Mouse (Mus musculus) right cerebral cortex, adult 2 months (tissue): ENCODE data around the gene Ube2g1.

Experiments used
- DNase-seq, 2 experiments: peaks; one replicate each; pipeline ENCODE4 v3.0.0; 2021 to 2022; ENCODE audit warnings: low spot score in 2 of 2

The Ube2g1 gene

GRCm38 (mm10) chr11:72606694-72607407 lies at the start of gene Ube2g1:
Gene Ube2g1, plus strand, starts transcription at chr11:72607283.
- DNase-seq: peak; percentile 94 to 96

- no peak for DNase-seq
Measured at GRCm38 (mm10) chr11:72558155-72558554, 48.9 kb upstream of the Ube2g1 start.

GRCm38 (mm10) chr11:72560661-72561060 lies 46.4 kb upstream of the Ube2g1 start:
- no peak for DNase-seq

GRCm38 (mm10) chr11:72564232-72564807 lies 42.8 kb upstream of the Ube2g1 start:
- peak; percentile 46 to 62 for DNase-seq

- no peak for DNase-seq
Measured at GRCm38 (mm10) chr11:72566304-72566703, 40.8 kb upstream of the Ube2g1 start.

- DNase-seq: peak; percentile 80 to 83
Measured at GRCm38 (mm10) chr11:72566816-72567338, 40.2 kb upstream of the Ube2g1 start.

GRCm38 (mm10) chr11:72569051-72569450 lies 38.0 kb upstream of the Ube2g1 start:
- DNase-seq: no peak

- DNase-seq: no peak
Measured at GRCm38 (mm10) chr11:72569671-72570318, 37.3 kb upstream of the Ube2g1 start.

GRCm38 (mm10) chr11:72570319-72570979 lies 36.6 kb upstream of the Ube2g1 start:
- DNase-seq: peak; percentile 87 to 92

GRCm38 (mm10) chr11:72573819-72574218 lies 33.3 kb upstream of the Ube2g1 start:
- no peak for DNase-seq

- DNase-seq: no peak
Measured at GRCm38 (mm10) chr11:72576111-72576465, 31.0 kb upstream of the Ube2g1 start.

- DNase-seq: peak; percentile 15 to 40
Measured at GRCm38 (mm10) chr11:72576466-72577351, 30.4 kb upstream of the Ube2g1 start.

GRCm38 (mm10) chr11:72578471-72578870 lies 28.6 kb upstream of the Ube2g1 start:
- no peak for DNase-seq

- DNase-seq: no peak
Measured at GRCm38 (mm10) chr11:72581609-72582447, 25.3 kb upstream of the Ube2g1 start.

GRCm38 (mm10) chr11:72582448-72582705 lies 24.7 kb upstream of the Ube2g1 start:
- DNase-seq: no peak

GRCm38 (mm10) chr11:72583092-72583491 lies 24.0 kb upstream of the Ube2g1 start:
- no peak for DNase-seq

- no peak for DNase-seq
Measured at GRCm38 (mm10) chr11:72586570-72586969, 20.5 kb upstream of the Ube2g1 start.

- DNase-seq: no peak
Measured at GRCm38 (mm10) chr11:72587537-72588233, 19.4 kb upstream of the Ube2g1 start.

- no peak for DNase-seq
Measured at GRCm38 (mm10) chr11:72595010-72595737, 11.9 kb upstream of the Ube2g1 start.
